Mouse (Mus musculus) olfactory bulb, adult 2 months (tissue): ENCODE measurements around the gene Plekhg1. TPM values are rescaled to one million over a fixed set of nuclear protein-coding genes. Genes with fewer than 3 reads are reported as not detected.

ENCODE experiments used
- H3K27ac ChIP-seq: fragments of 200-500 bp; 2 replicates; pipeline ENCODE4 v1.5.1; 2012; ENCODE audit warnings: low read depth, low read length; ENCODE audit not compliant: insufficient read depth
- H3K4me1 ChIP-seq: fragments of 200-500 bp; 2 replicates; pipeline ENCODE4 v1.6.1; 2012; ENCODE audit warnings: low read length; ENCODE audit not compliant: control insufficient read depth, insufficient read depth
- H3K4me3 ChIP-seq: fragments of 200-500 bp; 2 replicates; pipeline ENCODE4 v1.5.1; 2012; ENCODE audit warnings: mild to moderate bottlenecking, low read depth, low read length, moderate library complexity; ENCODE audit not compliant: insufficient read depth
- CTCF ChIP-seq: fragments of 200-500 bp; IDR thresholded peaks from 2 replicates; pipeline ENCODE4 v1.5.1; 2012; ENCODE audit warnings: low read depth, mild to moderate bottlenecking, low read length, moderate library complexity; ENCODE audit not compliant: insufficient read depth
- POLR2A ChIP-seq: fragments of 200-500 bp; IDR thresholded peaks from 2 replicates; pipeline ENCODE4 v1.6.1; 2012; ENCODE audit warnings: mild to moderate bottlenecking, low read depth, low read length, moderate library complexity; ENCODE audit not compliant: insufficient read depth
- WGBS: fragments of 180-500 bp; shearing (Covaris S2); methylation state at CpG from one replicate; pipeline ENCODE4 v1.1.7; 2018; 5-methylcytosine and 5-hydroxymethylcytosine counted together
- polyA plus RNA-seq: library from polyadenylated mRNA; stranded (reverse); fragments of >200 nt; gene quantifications from 2 replicates; pipeline ENCODE4 v1.2.4, GENCODE M21; 2012; ENCODE audit warnings: low replicate concordance; ENCODE audit not compliant: missing spikeins, insufficient read depth, insufficient read length

The Plekhg1 gene
- polyA plus RNA-seq, 1 experiment, result not detected

- TF ChIP-seq CTCF (no peak), POLR2A (no peak)
- Histone ChIP-seq H3K4me1 (peaks cover 4% of the 10 kb centered on the region; the same call in 1 of the 2 replicates), H3K27ac (no peak overlapping the region), H3K4me3 (no peak overlapping the region)
- 85% methylated on average over 11 of the region's 11 CpGs for WGBS
These were observed 91.6 kb downstream of the Plekhg1 start for GRCm38 (mm10) chr10:3831597-3832351.

- TF ChIP-seq CTCF (no peak), POLR2A (no peak)
- Histone ChIP-seq H3K4me3 (no peak overlapping the region), H3K27ac (no peak overlapping the region), H3K4me1 (peaks cover 4% of the 10 kb centered on the region; the same call in 1 of the 2 replicates)
- WGBS, result 100% methylated on average over 1 of the region's 1 CpGs
These were observed 93.9 kb downstream of the Plekhg1 start for GRCm38 (mm10) chr10:3834060-3834459.

- no peak for TF ChIP-seq CTCF
- no peak for TF ChIP-seq POLR2A
- Histone ChIP-seq H3K27ac (no peak overlapping the region), H3K4me3 (no peak overlapping the region), H3K4me1 (peaks cover 4% of the 10 kb centered on the region; the same call in 1 of the 2 replicates)
- 92% methylated on average over 7 of the region's 7 CpGs for WGBS
These were observed 94.5 kb downstream of the Plekhg1 start for GRCm38 (mm10) chr10:3834678-3835077.

- TF ChIP-seq CTCF (no peak), POLR2A (no peak)
- WGBS, result 74% methylated on average over 10 of the region's 10 CpGs
- Histone ChIP-seq H3K4me3 (no peak overlapping the region), H3K4me1 (peaks cover 6% of the 10 kb centered on the region; the same call in 1 of the 2 replicates), H3K27ac (no peak overlapping the region)
These were observed 95.5 kb downstream of the Plekhg1 start for GRCm38 (mm10) chr10:3835616-3836015.

GRCm38 (mm10) chr10:3839748-3840432, 99.7 kb downstream of the Plekhg1 start:
- WGBS, result 71% methylated on average over 6 of the region's 6 CpGs
- TF ChIP-seq POLR2A (no peak), CTCF (no peak)
- Histone ChIP-seq H3K4me1 (0 out of 2 replicates have a peak, but pooled peaks cover 2% of the 10 kb centered on the region), H3K27ac (no peak overlapping the region), H3K4me3 (no peak overlapping the region)

GRCm38 (mm10) chr10:3844430-3844829, 104.3 kb downstream of the Plekhg1 start:
- Histone ChIP-seq H3K4me3 (no peak overlapping the region), H3K4me1 (0 out of 2 replicates have a peak, but pooled peaks cover 2% of the 10 kb centered on the region), H3K27ac (no peak overlapping the region)
- 86% methylated on average over 5 of the region's 5 CpGs for WGBS
- no peak for TF ChIP-seq CTCF
- TF ChIP-seq POLR2A, result no peak

- H3K4me1 ChIP-seq, result no peaks in the 10 kb centered on the region
- H3K4me3 ChIP-seq, result no peak overlapping the region
- WGBS, result 70% methylated on average over 2 of the region's 2 CpGs
- no peak overlapping the region for H3K27ac ChIP-seq
- TF ChIP-seq POLR2A, result no peak
- no peak for TF ChIP-seq CTCF
These were observed 106.9 kb downstream of the Plekhg1 start for GRCm38 (mm10) chr10:3847021-3847420.

- Histone ChIP-seq H3K4me1 (peaks cover 3% of the 10 kb centered on the region; the same call in 1 of the 2 replicates), H3K4me3 (no peak overlapping the region), H3K27ac (no peak overlapping the region)
- 67% methylated on average over 2 of the region's 2 CpGs for WGBS
- no peak for TF ChIP-seq POLR2A
- no peak for TF ChIP-seq CTCF
These were observed 111.3 kb downstream of the Plekhg1 start for GRCm38 (mm10) chr10:3851461-3851860.

GRCm38 (mm10) chr10:3852733-3853132, 112.6 kb downstream of the Plekhg1 start:
- Histone ChIP-seq H3K4me3 (no peak overlapping the region), H3K4me1 (peaks cover 3% of the 10 kb centered on the region; the same call in 1 of the 2 replicates), H3K27ac (no peak overlapping the region)
- TF ChIP-seq POLR2A, result no peak
- no peak for TF ChIP-seq CTCF
- WGBS, result 85% methylated on average over 3 of the region's 3 CpGs
